Mouse (Mus musculus): ENCODE data around the gene Odf2. TPM values are rescaled to one million over a fixed set of nuclear protein-coding genes. Genes with fewer than 3 reads are reported as not detected.
A peak's percentile ranks its signal among the peaks of the same experiment; 100 is the strongest.

The Odf2 gene
- polyA plus RNA-seq, 1 experiment from 2014 or later = 33.1 TPM

- no peaks in the 10 kb centered on the region for H3K9me3 ChIP-seq (replicated peaks; ENCODE audit: low read length)
- H3K4me2 ChIP-seq (ENCODE audit: low read length) = peak within 1 kb of the TSS; percentile 76
- TF ChIP-seq CTCF (IDR thresholded peaks at IDR 0.05; ENCODE audit: low read depth) = peak; percentile 93
- DNase-seq (ENCODE audit: low spot score) (peak; percentile 93), ATAC-seq (replicated peaks; ENCODE audit: low FRiP score, low read depth) (peak; percentile 81)
- H3K4me1 ChIP-seq (replicated peaks; ENCODE audit: insufficient read depth, low read length) = 0 out of 2 replicates have a peak, but pooled peaks cover 4% of the 10 kb centered on the region
- H3K36me3 ChIP-seq (ENCODE audit: insufficient read depth, low read length) = no peaks in the 10 kb centered on the region
- under 1% methylated on average over 44 of the region's 44 CpGs for WGBS
- H3K9ac ChIP-seq (ENCODE audit: low read depth, low read length) = peak within 1 kb of the TSS; percentile 58
- peak within 1 kb of the TSS; percentile 72; the same call in 1 of the 2 replicates for H3K27ac ChIP-seq
- H3K27me3 ChIP-seq (ENCODE audit: insufficient read depth, low read length) = no peaks in the 10 kb centered on the region
- H3K4me3 ChIP-seq (replicated peaks; ENCODE audit: low read depth, low read length) = peak within 1 kb of the TSS; percentile 39
These were observed 19.9 kb upstream of the Odf2 start, which contains the start of gene Cercam for GRCm38 (mm10) chr2:29868949-29869645. Cercam (plus strand) TSS chr2:29869164.

GRCm38 (mm10) chr2:29869646-29870451 lies 19.2 kb upstream of the Odf2 start:
- 5% methylated on average over 17 of the region's 17 CpGs for WGBS
- peak overlapping the region; percentile 58 for H3K9ac ChIP-seq (ENCODE audit: low read depth, low read length)
- no peaks in the 10 kb centered on the region for H3K36me3 ChIP-seq (ENCODE audit: insufficient read depth, low read length)
- H3K27ac ChIP-seq = peak overlapping the region; percentile 72; the same call in 1 of the 2 replicates
- 0 out of 2 replicates have a peak, but pooled peaks have one; percentile 11 for ATAC-seq (replicated peaks; ENCODE audit: low FRiP score, low read depth)
- H3K4me2 ChIP-seq (ENCODE audit: low read length) = peak overlapping the region; percentile 76
- no peaks in the 10 kb centered on the region for H3K9me3 ChIP-seq (replicated peaks; ENCODE audit: low read length)
- peak; percentile 22 for DNase-seq (ENCODE audit: low spot score)
- peak overlapping the region; percentile 39 for H3K4me3 ChIP-seq (replicated peaks; ENCODE audit: low read depth, low read length)
- H3K27me3 ChIP-seq (ENCODE audit: insufficient read depth, low read length) = no peaks in the 10 kb centered on the region
- no peak for TF ChIP-seq CTCF (IDR thresholded peaks at IDR 0.05; ENCODE audit: low read depth)
- H3K4me1 ChIP-seq (replicated peaks; ENCODE audit: insufficient read depth, low read length) = 0 out of 2 replicates have a peak, but pooled peaks cover 4% of the 10 kb centered on the region

- TF ChIP-seq CTCF (IDR thresholded peaks at IDR 0.05; ENCODE audit: low read depth) = no peak
- WGBS = 96% methylated on average over 10 of the region's 10 CpGs
- ATAC-seq (replicated peaks; ENCODE audit: low FRiP score, low read depth) = no peak
- no peaks in the 10 kb centered on the region for H3K36me3 ChIP-seq (ENCODE audit: insufficient read depth, low read length)
- no peaks in the 10 kb centered on the region for H3K9me3 ChIP-seq (replicated peaks; ENCODE audit: low read length)
- no peak overlapping the region for H3K4me3 ChIP-seq (replicated peaks; ENCODE audit: low read depth, low read length)
- 0 out of 2 replicates have a peak, but pooled peaks cover 4% of the 10 kb centered on the region for H3K4me1 ChIP-seq (replicated peaks; ENCODE audit: insufficient read depth, low read length)
- H3K9ac ChIP-seq (ENCODE audit: low read depth, low read length) = no peak overlapping the region
- H3K4me2 ChIP-seq (ENCODE audit: low read length) = no peak overlapping the region
- DNase-seq (ENCODE audit: low spot score) = no peak
- H3K27me3 ChIP-seq (ENCODE audit: insufficient read depth, low read length) = no peaks in the 10 kb centered on the region
- H3K27ac ChIP-seq = no peak overlapping the region
These were observed 16.3 kb upstream of the Odf2 start for GRCm38 (mm10) chr2:29872581-29873295.

- no peak for TF ChIP-seq CTCF (IDR thresholded peaks at IDR 0.05; ENCODE audit: low read depth)
These were observed 15.2 kb upstream of the Odf2 start for GRCm38 (mm10) chr2:29873801-29874200.

GRCm38 (mm10) chr2:29878061-29878460 lies 11.0 kb upstream of the Odf2 start:
- H3K9ac ChIP-seq (ENCODE audit: low read depth, low read length) = no peak overlapping the region
- no peaks in the 10 kb centered on the region for H3K9me3 ChIP-seq (replicated peaks; ENCODE audit: low read length)
- no peak for DNase-seq (ENCODE audit: low spot score)
- no peaks in the 10 kb centered on the region for H3K4me1 ChIP-seq (replicated peaks; ENCODE audit: insufficient read depth, low read length)
- no peak overlapping the region for H3K4me3 ChIP-seq (replicated peaks; ENCODE audit: low read depth, low read length)
- no peak for ATAC-seq (replicated peaks; ENCODE audit: low FRiP score, low read depth)
- no peak for TF ChIP-seq CTCF (IDR thresholded peaks at IDR 0.05; ENCODE audit: low read depth)
- no peak overlapping the region for H3K4me2 ChIP-seq (ENCODE audit: low read length)
- H3K27me3 ChIP-seq (ENCODE audit: insufficient read depth, low read length) = no peaks in the 10 kb centered on the region
- no peaks in the 10 kb centered on the region for H3K36me3 ChIP-seq (ENCODE audit: insufficient read depth, low read length)
- no peak overlapping the region for H3K27ac ChIP-seq
- 65% methylated on average over 4 of the region's 4 CpGs for WGBS

More at GRCm38 (mm10) chr2:29873801-29874200, 15.2 kb upstream of the Odf2 start:
- no peaks in the 10 kb centered on the region for H3K27me3 ChIP-seq (ENCODE audit: insufficient read depth, low read length)
- 86% methylated on average over 4 of the region's 4 CpGs for WGBS
- H3K27ac ChIP-seq = no peak overlapping the region
- ATAC-seq (replicated peaks; ENCODE audit: low FRiP score, low read depth) (no peak), DNase-seq (ENCODE audit: low spot score) (no peak)
- no peaks in the 10 kb centered on the region for H3K36me3 ChIP-seq (ENCODE audit: insufficient read depth, low read length)
- no peak overlapping the region for H3K4me3 ChIP-seq (replicated peaks; ENCODE audit: low read depth, low read length)
- H3K4me2 ChIP-seq (ENCODE audit: low read length) = no peak overlapping the region
- H3K9me3 ChIP-seq (replicated peaks; ENCODE audit: low read length) = no peaks in the 10 kb centered on the region
- 0 out of 2 replicates have a peak, but pooled peaks cover 4% of the 10 kb centered on the region for H3K4me1 ChIP-seq (replicated peaks; ENCODE audit: insufficient read depth, low read length)
- H3K9ac ChIP-seq (ENCODE audit: low read depth, low read length) = no peak overlapping the region

GRCm38 (mm10) chr2:29879191-29879590 lies 9.8 kb upstream of the Odf2 start:
- 70% methylated on average over 8 of the region's 8 CpGs for WGBS
- no peak overlapping the region for H3K4me2 ChIP-seq (ENCODE audit: low read length)
- no peak for TF ChIP-seq CTCF (IDR thresholded peaks at IDR 0.05; ENCODE audit: low read depth)
- H3K27ac ChIP-seq = no peak overlapping the region
- H3K4me1 ChIP-seq (replicated peaks; ENCODE audit: insufficient read depth, low read length) = no peaks in the 10 kb centered on the region
- no peaks in the 10 kb centered on the region for H3K27me3 ChIP-seq (ENCODE audit: insufficient read depth, low read length)
- H3K9ac ChIP-seq (ENCODE audit: low read depth, low read length) = no peak overlapping the region
- DNase-seq (ENCODE audit: low spot score) = no peak
- no peak for ATAC-seq (replicated peaks; ENCODE audit: low FRiP score, low read depth)
- H3K36me3 ChIP-seq (ENCODE audit: insufficient read depth, low read length) = no peaks in the 10 kb centered on the region
- no peak overlapping the region for H3K4me3 ChIP-seq (replicated peaks; ENCODE audit: low read depth, low read length)
- no peaks in the 10 kb centered on the region for H3K9me3 ChIP-seq (replicated peaks; ENCODE audit: low read length)

All from kidney, postnatal 0 days (tissue).